Mouse (Mus musculus) MEL (cell line): ENCODE measurements around the gene Fbxl8. TPM values are rescaled to one million over a fixed set of nuclear protein-coding genes. Genes with fewer than 3 reads are reported as not detected.

Experiments used
- DNase-seq: peaks from one replicate; pipeline ENCODE4 v3.0.0; 2011; ENCODE audit warnings: low read depth, low spot score
- H3K27ac ChIP-seq: 2 replicates; pipeline ENCODE4 v1.5.1; 2012; ENCODE audit warnings: low read depth, mild to moderate bottlenecking, control low read depth, low read length, moderate library complexity; ENCODE audit not compliant: control insufficient read depth
- H3K27me3 ChIP-seq, 2 experiments: fragments of 150-350 bp in 1 of 2; sonication (generic) in 1 of 2; 2 replicates each; pipeline ENCODE4 v1.6.1; 2012; ENCODE audit warnings: low read length in 2 of 2, mild to moderate bottlenecking in 2 of 2, improper control_type of control experiment in 1 of 2, moderate library complexity in 1 of 2; ENCODE audit not compliant: insufficient read depth in 2 of 2, control insufficient read depth in 1 of 2
- H3K36me3 ChIP-seq, 2 experiments: 2 replicates each; pipeline ENCODE4 v1.6.1; 2012 to 2014; ENCODE audit warnings: low read length in 2 of 2, improper control_type of control experiment in 1 of 2, inconsistent platforms in 1 of 2, mild to moderate bottlenecking in 1 of 2; ENCODE audit not compliant: insufficient read depth in 2 of 2, control insufficient read depth in 1 of 2
- H3K4me1 ChIP-seq, 2 experiments: fragments of 150-350 bp in 1 of 2; sonication (generic) in 1 of 2; 2 replicates each; pipeline ENCODE4 v1.6.1; 2012; ENCODE audit warnings: low read length in 2 of 2, improper control_type of control experiment in 1 of 2, mild to moderate bottlenecking in 1 of 2; ENCODE audit not compliant: insufficient read depth in 2 of 2, control insufficient read depth in 1 of 2
- H3K4me3 ChIP-seq, 2 experiments: fragments of 150-350 bp in 1 of 2; sonication (generic) in 1 of 2; 2 replicates each; pipeline ENCODE4 v1.5.1; 2012; ENCODE audit warnings: low read depth in 2 of 2, low read length in 2 of 2, mild to moderate bottlenecking in 2 of 2, moderate library complexity in 2 of 2, control low read depth in 1 of 2, improper control_type of control experiment in 1 of 2; ENCODE audit not compliant: control insufficient read depth in 1 of 2, insufficient read depth in 1 of 2
- H3K79me2 ChIP-seq: 2 replicates; pipeline ENCODE4 v1.6.1; 2012; ENCODE audit warnings: mild to moderate bottlenecking, low read length, moderate library complexity; ENCODE audit not compliant: control insufficient read depth, poor library complexity, insufficient read depth
- H3K9ac ChIP-seq: 2 replicates; pipeline ENCODE4 v1.6.1; 2012; ENCODE audit warnings: low read depth, mild to moderate bottlenecking, control low read depth, low read length, moderate library complexity; ENCODE audit not compliant: control insufficient read depth, poor library complexity, severe bottlenecking
- H3K9me3 ChIP-seq: fragments of 150-350 bp; sonication (generic); replicated peaks from 2 replicates; pipeline ENCODE4 v1.6.1; 2012; ENCODE audit warnings: mild to moderate bottlenecking, low read length, improper control_type of control experiment, moderate library complexity; ENCODE audit not compliant: insufficient read depth
- BHLHE40 ChIP-seq: IDR thresholded peaks from 2 replicates; pipeline ENCODE4 v1.6.1; 2012; ENCODE audit warnings: low read depth, mild to moderate bottlenecking, inconsistent platforms, low read length, improper control_type of control experiment, borderline replicate concordance
- CHD2 ChIP-seq: IDR thresholded peaks from 2 replicates; pipeline ENCODE4 v1.6.1; 2011; ENCODE audit warnings: low read length, improper control_type of control experiment
- CTCF ChIP-seq, 3 experiments: IDR thresholded peaks in 2 of 3; conservative IDR thresholded peaks in 1 of 3; 2 replicates each; pipeline ENCODE4 v1.5.1; 2011 to 2012; ENCODE audit warnings: low read length in 3 of 3, low read depth in 2 of 3, mild to moderate bottlenecking in 2 of 3, improper control_type of control experiment in 1 of 3, inconsistent platforms in 1 of 3, mixed read lengths in 1 of 3, moderate library complexity in 1 of 3; ENCODE audit not compliant: control insufficient read depth in 1 of 3, insufficient read depth in 1 of 3, poor library complexity in 1 of 3, severe bottlenecking in 1 of 3
- E2F4 ChIP-seq: IDR thresholded peaks from 2 replicates; pipeline ENCODE4 v1.6.1; 2011; ENCODE audit warnings: low read depth, low read length, improper control_type of control experiment, borderline replicate concordance
- EP300 ChIP-seq, 2 experiments: IDR thresholded peaks; 2 replicates each; pipeline ENCODE4 v1.6.1; 2011; ENCODE audit warnings: improper control_type of control experiment in 2 of 2, low read length in 2 of 2, low read depth in 1 of 2, mild to moderate bottlenecking in 1 of 2
- ETS1 ChIP-seq: IDR thresholded peaks from 2 replicates; pipeline ENCODE4 v1.6.1; 2012; ENCODE audit warnings: low read depth, mild to moderate bottlenecking, inconsistent platforms, low read length, improper control_type of control experiment, moderate library complexity
- GATA1 ChIP-seq: IDR thresholded peaks from 2 replicates; pipeline ENCODE4 v1.6.1; 2011; ENCODE audit warnings: low read depth, low read length, improper control_type of control experiment
- MAFK ChIP-seq: IDR thresholded peaks from 2 replicates; pipeline ENCODE4 v1.6.1; 2011; ENCODE audit warnings: low read depth, mild to moderate bottlenecking, low read length, improper control_type of control experiment, borderline replicate concordance
- MAZ ChIP-seq: IDR thresholded peaks from 2 replicates; pipeline ENCODE4 v1.6.1; 2012; ENCODE audit warnings: low read depth, mild to moderate bottlenecking, inconsistent platforms, low read length, improper control_type of control experiment
- MXI1 ChIP-seq: IDR thresholded peaks from 2 replicates; pipeline ENCODE4 v1.6.1; 2011; ENCODE audit warnings: mild to moderate bottlenecking, low read depth, low read length, improper control_type of control experiment
- MYB ChIP-seq: IDR thresholded peaks from 2 replicates; pipeline ENCODE4 v1.6.1; 2011; ENCODE audit warnings: mild to moderate bottlenecking, low read depth, low read length, improper control_type of control experiment
- MYC ChIP-seq: IDR thresholded peaks from 2 replicates; pipeline ENCODE4 v1.6.1; 2011; ENCODE audit warnings: low read depth, mild to moderate bottlenecking, low read length, improper control_type of control experiment, moderate library complexity
- POLR2AphosphoS2 ChIP-seq: IDR thresholded peaks from 2 replicates; pipeline ENCODE4 v1.6.1; 2011; ENCODE audit warnings: low read length, improper control_type of control experiment
- POLR2AphosphoS5 ChIP-seq: IDR thresholded peaks from 2 replicates; pipeline ENCODE4 v1.6.1; 2012; ENCODE audit warnings: low read depth, borderline replicate concordance, mild to moderate bottlenecking, inconsistent platforms, low read length, moderate library complexity, mixed read lengths
- RAD21 ChIP-seq: IDR thresholded peaks from 2 replicates; pipeline ENCODE4 v1.6.1; 2011; ENCODE audit warnings: mild to moderate bottlenecking, low read depth, low read length, improper control_type of control experiment
- RCOR1 ChIP-seq: IDR thresholded peaks from 2 replicates; pipeline ENCODE4 v1.6.1; 2012; ENCODE audit warnings: low read depth, mild to moderate bottlenecking, inconsistent platforms, low read length, improper control_type of control experiment
- SIN3A ChIP-seq: IDR thresholded peaks from 2 replicates; pipeline ENCODE4 v1.6.1; 2012; ENCODE audit warnings: low read length, improper control_type of control experiment, inconsistent platforms
- SMC3 ChIP-seq: IDR thresholded peaks from 2 replicates; pipeline ENCODE4 v1.6.1; 2011; ENCODE audit warnings: low read depth, low read length, improper control_type of control experiment
- TAL1 ChIP-seq: IDR thresholded peaks from 2 replicates; pipeline ENCODE4 v1.6.1; 2012; ENCODE audit warnings: mild to moderate bottlenecking, inconsistent platforms, low read length, moderate library complexity, mixed read lengths
- TCF12 ChIP-seq: IDR thresholded peaks from 2 replicates; pipeline ENCODE4 v1.6.1; 2014; ENCODE audit warnings: low read depth, mild to moderate bottlenecking, inconsistent platforms, low read length, improper control_type of control experiment, moderate library complexity
- USF2 ChIP-seq, 2 experiments: IDR thresholded peaks; 2 replicates each; pipeline ENCODE4 v1.6.1; 2011 to 2012; ENCODE audit warnings: improper control_type of control experiment in 2 of 2, low read length in 2 of 2, borderline replicate concordance in 1 of 2, inconsistent platforms in 1 of 2, low read depth in 1 of 2, mild to moderate bottlenecking in 1 of 2; ENCODE audit not compliant: insufficient read depth in 1 of 2
- ZKSCAN1 ChIP-seq: IDR thresholded peaks from 2 replicates; pipeline ENCODE4 v1.6.1; 2012; ENCODE audit warnings: low read depth, mild to moderate bottlenecking, inconsistent platforms, low read length, improper control_type of control experiment, moderate library complexity
- polyA plus RNA-seq, 2 experiments: library from polyadenylated mRNA; stranded (reverse) in 1 of 2; unstranded in 1 of 2; fragments of >175 nt in 1 of 2; fragments of >200 nt in 1 of 2; gene quantifications; 2 replicates each; pipeline versions ENCODE4 v1.2.1 to v1.2.4; 2012; ENCODE audit warnings: low replicate concordance in 2 of 2, low read depth in 1 of 2; ENCODE audit not compliant: insufficient read length in 2 of 2, insufficient read depth in 1 of 2, missing spikeins in 1 of 2
- total RNA-seq: library from RNA; depleted of rRNA; stranded (reverse); fragments of 300-350 nt; gene quantifications from 2 replicates; pipeline ENCODE4 v1.2.3, GENCODE M21; 2012

The Fbxl8 gene
- total and polyA plus RNA-seq, 3 experiments = 4.1 to 7.2 TPM; not detected in 1

GRCm38 (mm10) chr8:105312891-105313481, 48.5 kb downstream of the Fbxl8 start:
- H3K4me1 ChIP-seq = peaks cover 22 to 28% of the 10 kb centered on the region in 2 experiments

GRCm38 (mm10) chr8:105313622-105314402, 49.4 kb downstream of the Fbxl8 start:
- H3K4me1 ChIP-seq = peaks cover 22 to 28% of the 10 kb centered on the region in 2 experiments

More at GRCm38 (mm10) chr8:105312891-105313481, 48.5 kb downstream of the Fbxl8 start:
- Histone ChIP-seq H3K27me3 (no peaks in the 10 kb centered on the region), H3K9me3 (no peaks in the 10 kb centered on the region), H3K79me2 (no peaks in the 10 kb centered on the region), H3K4me3 (no peak overlapping the region), H3K9ac (peak overlapping the region; percentile 12; the same call in 1 of the 2 replicates), H3K27ac (peak overlapping the region; percentile 26; the same call in 1 of the 2 replicates), H3K36me3 (peaks cover 0 to 24% of the 10 kb centered on the region in 2 experiments; a peak in 2 of 4 replicates)
- no peak for TF ChIP-seq POLR2AphosphoS5
- peak; percentile 58; the same call in 1 of the 2 replicates for TF ChIP-seq GATA1
- no peak for TF ChIP-seq E2F4
- peak; percentile 47 for TF ChIP-seq SIN3A
- TF ChIP-seq RCOR1 = peak; percentile 17; the same call in 1 of the 2 replicates
- peak; percentile 60 to 80 for TF ChIP-seq EP300 (IDR thresholded peaks at IDR 0.05; ENCODE audit: low read depth in 1 of 2, low read length in 2 of 2)
- TF ChIP-seq CTCF (IDR thresholded peaks at IDR 0.05 in 2 of 3, conservative IDR thresholded peaks at IDR 0.05 in 1 of 3; ENCODE audit: control insufficient read depth in 1 of 3, insufficient read depth in 1 of 3, low read depth in 2 of 3, low read length in 3 of 3, poor library complexity in 1 of 3, severe bottlenecking in 1 of 3) = no peak
- TF ChIP-seq TAL1 = peak; percentile 59
- no peak for TF ChIP-seq CHD2
- 0 out of 2 replicates have a peak, but pooled peaks have one; percentile 30 for TF ChIP-seq MAZ
- no peak for TF ChIP-seq ZKSCAN1
- peak; percentile 90 for TF ChIP-seq ETS1
- TF ChIP-seq MXI1 = peak; percentile 19; the same call in 1 of the 2 replicates
- no peak; the same call in 1 of the 2 replicates for TF ChIP-seq SMC3
- TF ChIP-seq TCF12 = peak; percentile 91
- DNase-seq = peak; percentile 70

More at GRCm38 (mm10) chr8:105313622-105314402, 49.4 kb downstream of the Fbxl8 start:
- H3K27ac ChIP-seq = peak overlapping the region; percentile 26; the same call in 1 of the 2 replicates
- H3K4me3 ChIP-seq = no peak overlapping the region
- DNase-seq = peak; percentile 52
- peak; percentile 66; the same call in 1 of the 2 replicates for TF ChIP-seq MAFK
- TF ChIP-seq POLR2AphosphoS2 = peak; percentile 45
- no peak for TF ChIP-seq BHLHE40
- TF ChIP-seq EP300 (IDR thresholded peaks at IDR 0.05; ENCODE audit: low read depth in 1 of 2, low read length in 2 of 2) = peak in 1 of 2 experiments; percentile 29; a peak in 1 of 4 replicates
- TF ChIP-seq USF2 (IDR thresholded peaks at IDR 0.05; ENCODE audit: borderline replicate concordance in 1 of 2, insufficient read depth in 1 of 2, low read depth in 1 of 2, low read length in 2 of 2) = no peak
- TF ChIP-seq RAD21 = no peak
- TF ChIP-seq GATA1 = 0 out of 2 replicates have a peak, but pooled peaks have one; percentile 21
- no peak for TF ChIP-seq MYB
- no peak for TF ChIP-seq MYC
- 0 out of 2 replicates have a peak, but pooled peaks have one; percentile 22 for TF ChIP-seq SIN3A
- H3K79me2 ChIP-seq = no peaks in the 10 kb centered on the region
- H3K9ac ChIP-seq = peak overlapping the region; percentile 12; the same call in 1 of the 2 replicates
- H3K9me3 ChIP-seq = no peaks in the 10 kb centered on the region
- H3K36me3 ChIP-seq = peaks cover 0 to 24% of the 10 kb centered on the region in 2 experiments; a peak in 2 of 4 replicates
- no peaks in the 10 kb centered on the region for H3K27me3 ChIP-seq
